Mouse (Mus musculus): ENCODE data around the gene Abca5. TPM values are rescaled to one million over a fixed set of nuclear protein-coding genes. Genes with fewer than 3 reads are reported as not detected.
A peak's percentile ranks its signal among the peaks of the same experiment; 100 is the strongest.
"Not testable (repeated sequence)": the region's sequence is repeated elsewhere in the genome, so short reads cannot be mapped to it uniquely, and the experiment has no call there.

Gene Abca5
- polyA plus RNA-seq, 1 experiment from 2014 or later = 4.2 TPM

- no peak overlapping the region for H3K9ac ChIP-seq
- no peak for ATAC-seq (ENCODE audit: borderline replicate concordance, extremely low read depth, low FRiP score, low TSS enrichment)
- no peaks in the 10 kb centered on the region for H3K4me1 ChIP-seq
- H3K4me3 ChIP-seq = no peak overlapping the region
- no peaks in the 10 kb centered on the region for H3K36me3 ChIP-seq
- H3K27ac ChIP-seq = no peak overlapping the region
- H3K9me3 ChIP-seq = no peaks in the 10 kb centered on the region
- no peak overlapping the region for H3K4me2 ChIP-seq
- 60% methylated on average over 16 of the region's 16 CpGs for WGBS
- H3K27me3 ChIP-seq = no peaks in the 10 kb centered on the region
These were observed 20.4 kb upstream of the Abca5 start for GRCm38 (mm10) chr11:110357756-110358551.

GRCm38 (mm10) chr11:110355131-110355530 is 17.6 kb upstream of the Abca5 start:
- not testable (repeated sequence) for H3K27me3 ChIP-seq; H3K4me3 ChIP-seq; ATAC-seq (ENCODE audit: borderline replicate concordance, extremely low read depth, low FRiP score, low TSS enrichment); H3K27ac ChIP-seq; H3K4me2 ChIP-seq; H3K36me3 ChIP-seq; H3K4me1 ChIP-seq; H3K9ac ChIP-seq; H3K9me3 ChIP-seq
- 82% methylated on average over 9 of the region's 9 CpGs for WGBS

DNA sequence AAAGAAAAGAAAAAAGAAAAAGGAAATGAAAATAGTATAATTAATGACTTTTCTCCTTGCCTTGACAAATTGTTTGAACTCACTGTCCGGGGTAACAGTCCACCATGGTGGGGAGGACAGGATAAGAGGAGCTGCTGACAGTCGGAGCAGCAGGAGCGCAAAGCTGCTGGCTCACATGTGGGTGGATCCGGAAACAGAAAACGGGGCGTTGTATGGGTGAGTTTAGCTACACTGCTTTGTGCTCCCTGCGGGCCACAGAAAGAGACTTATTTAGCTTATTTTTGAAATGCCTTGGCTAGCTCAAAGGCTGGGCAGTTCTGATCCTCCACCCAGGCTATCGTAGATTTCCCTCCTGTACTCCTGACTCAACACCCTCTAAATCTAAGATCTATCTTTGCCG is 16.7 kb upstream of the Abca5 start:
- no peak for ATAC-seq (ENCODE audit: borderline replicate concordance, extremely low read depth, low FRiP score, low TSS enrichment)
- Histone ChIP-seq H3K9me3 (no peaks in the 10 kb centered on the region), H3K27me3 (no peaks in the 10 kb centered on the region), H3K27ac (no peak overlapping the region), H3K4me2 (no peak overlapping the region), H3K36me3 (no peaks in the 10 kb centered on the region), H3K4me1 (no peaks in the 10 kb centered on the region), H3K9ac (no peak overlapping the region), H3K4me3 (no peak overlapping the region)
- 66% methylated on average over 9 of the region's 9 CpGs for WGBS

GRCm38 (mm10) chr11:110348170-110348569 is 10.7 kb upstream of the Abca5 start:
- Histone ChIP-seq H3K4me2 (no peak overlapping the region), H3K9ac (no peak overlapping the region), H3K4me3 (no peak overlapping the region), H3K27me3 (no peaks in the 10 kb centered on the region), H3K36me3 (no peaks in the 10 kb centered on the region), H3K4me1 (no peaks in the 10 kb centered on the region), H3K27ac (no peak overlapping the region; the same call in 1 of the 2 replicates), H3K9me3 (no peaks in the 10 kb centered on the region)
- WGBS = 55% methylated on average over 2 of the region's 2 CpGs
- ATAC-seq (ENCODE audit: borderline replicate concordance, extremely low read depth, low FRiP score, low TSS enrichment) = no peak

GRCm38 (mm10) chr11:110347768-110348167 is 10.3 kb upstream of the Abca5 start:
- H3K4me1 ChIP-seq = no peaks in the 10 kb centered on the region
- H3K9ac ChIP-seq = no peak overlapping the region
- H3K36me3 ChIP-seq = no peaks in the 10 kb centered on the region
- 53% methylated on average over 6 of the region's 6 CpGs for WGBS
- H3K4me2 ChIP-seq = no peak overlapping the region
- H3K9me3 ChIP-seq = no peaks in the 10 kb centered on the region
- H3K27ac ChIP-seq = no peak overlapping the region
- no peaks in the 10 kb centered on the region for H3K27me3 ChIP-seq
- no peak for ATAC-seq (ENCODE audit: borderline replicate concordance, extremely low read depth, low FRiP score, low TSS enrichment)
- H3K4me3 ChIP-seq = no peak overlapping the region

DNA sequence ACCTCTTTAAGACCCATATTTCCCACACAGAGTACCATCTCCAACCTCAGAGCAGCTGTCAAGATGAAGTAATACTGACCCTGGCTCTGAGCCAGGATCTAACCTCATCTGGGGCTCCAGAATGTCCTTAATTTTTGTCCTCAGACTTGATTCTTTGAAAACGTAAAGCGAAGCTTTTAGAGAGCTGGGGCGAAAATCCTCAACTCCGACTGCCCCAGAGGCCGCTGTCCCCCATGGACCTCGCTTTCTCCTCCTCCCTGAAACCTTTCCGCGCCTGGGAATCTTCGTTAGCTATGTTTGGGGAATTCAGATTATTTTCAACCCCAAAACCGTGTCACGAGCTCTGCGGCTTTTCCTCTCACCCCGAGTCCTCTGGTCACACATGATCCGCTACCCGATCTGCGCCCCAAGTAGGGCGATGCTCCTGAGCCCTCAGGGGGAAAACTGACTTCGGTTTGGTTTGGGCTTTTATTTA is 665 bp downstream of the Abca5 start:
- WGBS = under 1% methylated on average over 18 of the region's 18 CpGs
- Histone ChIP-seq H3K9me3 (no peaks in the 10 kb centered on the region), H3K4me1 (peaks cover 10% of the 10 kb centered on the region; the same call in 1 of the 2 replicates), H3K36me3 (no peaks in the 10 kb centered on the region), H3K9ac (peak overlapping the region; percentile 66), H3K27ac (no peak overlapping the region), H3K4me2 (peak overlapping the region; percentile 94), H3K27me3 (peaks cover 5% of the 10 kb centered on the region; the same call in 1 of the 2 replicates), H3K4me3 (peak overlapping the region; percentile 94)
- ATAC-seq (ENCODE audit: borderline replicate concordance, extremely low read depth, low FRiP score, low TSS enrichment) = peak; percentile 17; the same call in 1 of the 2 replicates

GRCm38 (mm10) chr11:110330093-110330492 is 7.4 kb downstream of the Abca5 start:
- ATAC-seq (ENCODE audit: borderline replicate concordance, extremely low read depth, low FRiP score, low TSS enrichment) = no peak; the same call in 1 of the 2 replicates

DNA sequence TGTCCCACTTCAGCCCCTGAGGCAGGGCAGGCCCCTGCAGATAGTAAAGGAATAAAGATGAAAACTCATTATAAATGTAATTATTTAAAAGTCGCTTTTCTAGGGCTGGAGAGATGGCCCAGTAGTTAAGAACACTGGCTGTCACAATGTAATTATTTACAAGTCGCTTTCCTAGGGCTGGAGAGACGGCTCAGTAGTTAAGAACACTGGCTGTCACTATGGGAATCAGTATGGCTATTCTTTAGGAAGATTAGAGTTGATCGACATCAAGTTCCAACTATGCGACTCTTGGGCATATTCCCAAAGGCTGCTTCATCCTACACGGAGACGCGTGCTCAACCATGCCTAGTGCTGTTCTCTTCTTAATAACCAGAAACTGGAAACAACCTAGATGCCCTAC is 15.2 kb downstream of the Abca5 start:
- 85% methylated on average over 8 of the region's 8 CpGs for WGBS
- Histone ChIP-seq H3K27me3 (no peaks in the 10 kb centered on the region), H3K4me2 (no peak overlapping the region), H3K36me3 (no peaks in the 10 kb centered on the region), H3K9ac (no peak overlapping the region), H3K27ac (no peak overlapping the region), H3K9me3 (no peaks in the 10 kb centered on the region), H3K4me3 (no peak overlapping the region), H3K4me1 (no peaks in the 10 kb centered on the region)
- ATAC-seq (ENCODE audit: borderline replicate concordance, extremely low read depth, low FRiP score, low TSS enrichment) = no peak

More at GRCm38 (mm10) chr11:110330093-110330492, 7.4 kb downstream of the Abca5 start:
- H3K4me1 ChIP-seq = peaks cover 7% of the 10 kb centered on the region; the same call in 1 of the 2 replicates
- H3K9ac ChIP-seq = no peak overlapping the region
- H3K9me3 ChIP-seq = no peaks in the 10 kb centered on the region
- no peak overlapping the region for H3K4me3 ChIP-seq
- H3K4me2 ChIP-seq = no peak overlapping the region
- no peaks in the 10 kb centered on the region for H3K27me3 ChIP-seq
- H3K36me3 ChIP-seq = no peaks in the 10 kb centered on the region
- 31% methylated on average over 6 of the region's 6 CpGs for WGBS
- H3K27ac ChIP-seq = no peak overlapping the region

DNA sequence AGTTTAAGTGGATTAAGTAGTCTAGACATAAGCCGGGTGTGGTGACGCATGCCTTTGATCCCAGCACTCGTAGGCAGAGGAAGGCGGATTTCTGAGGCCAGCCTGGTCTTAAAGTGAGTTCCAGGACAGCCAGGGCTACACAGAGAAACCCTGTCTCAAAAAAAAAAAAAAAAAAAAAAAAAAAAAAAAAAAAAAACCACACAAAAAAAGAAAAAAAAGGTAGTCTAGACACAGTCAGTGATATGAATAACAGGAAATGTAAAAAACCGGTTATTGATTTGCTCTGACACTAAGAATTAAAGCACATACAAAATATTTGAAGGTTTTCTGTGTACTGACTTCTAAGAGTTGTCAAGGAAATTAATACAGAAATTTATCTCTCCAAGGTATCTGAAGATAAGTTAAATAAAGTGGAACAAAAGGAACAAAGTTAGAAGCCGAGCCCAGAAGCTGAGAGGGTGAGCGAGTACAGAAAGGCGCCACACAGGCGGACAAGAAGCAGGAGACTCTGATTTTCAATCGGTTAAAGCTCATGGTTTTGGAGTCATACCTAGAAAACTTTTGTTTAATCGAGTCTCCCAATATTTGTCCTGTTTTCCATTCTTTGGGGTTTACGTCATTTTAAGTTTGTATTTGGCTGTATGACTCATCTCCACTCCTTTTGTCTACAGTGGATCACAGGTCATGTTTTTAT is 30.9 kb downstream of the Abca5 start:
- Histone ChIP-seq H3K36me3 (no peaks in the 10 kb centered on the region), H3K4me3 (no peak overlapping the region), H3K9ac (no peak overlapping the region), H3K27ac (no peak overlapping the region), H3K27me3 (no peaks in the 10 kb centered on the region), H3K9me3 (no peaks in the 10 kb centered on the region), H3K4me2 (no peak overlapping the region), H3K4me1 (no peaks in the 10 kb centered on the region)
- no peak for ATAC-seq (ENCODE audit: borderline replicate concordance, extremely low read depth, low FRiP score, low TSS enrichment)
- WGBS = 75% methylated on average over 12 of the region's 12 CpGs

GRCm38 (mm10) chr11:110303411-110303810 is 34.1 kb downstream of the Abca5 start:
- WGBS = 53% methylated on average over 3 of the region's 3 CpGs
- H3K9me3 ChIP-seq = no peaks in the 10 kb centered on the region
- no peaks in the 10 kb centered on the region for H3K4me1 ChIP-seq
- no peak for ATAC-seq (ENCODE audit: borderline replicate concordance, extremely low read depth, low FRiP score, low TSS enrichment)
- H3K9ac ChIP-seq = no peak overlapping the region
- no peak overlapping the region for H3K4me3 ChIP-seq
- no peak overlapping the region for H3K27ac ChIP-seq
- no peaks in the 10 kb centered on the region for H3K27me3 ChIP-seq
- H3K4me2 ChIP-seq = no peak overlapping the region
- no peaks in the 10 kb centered on the region for H3K36me3 ChIP-seq

DNA sequence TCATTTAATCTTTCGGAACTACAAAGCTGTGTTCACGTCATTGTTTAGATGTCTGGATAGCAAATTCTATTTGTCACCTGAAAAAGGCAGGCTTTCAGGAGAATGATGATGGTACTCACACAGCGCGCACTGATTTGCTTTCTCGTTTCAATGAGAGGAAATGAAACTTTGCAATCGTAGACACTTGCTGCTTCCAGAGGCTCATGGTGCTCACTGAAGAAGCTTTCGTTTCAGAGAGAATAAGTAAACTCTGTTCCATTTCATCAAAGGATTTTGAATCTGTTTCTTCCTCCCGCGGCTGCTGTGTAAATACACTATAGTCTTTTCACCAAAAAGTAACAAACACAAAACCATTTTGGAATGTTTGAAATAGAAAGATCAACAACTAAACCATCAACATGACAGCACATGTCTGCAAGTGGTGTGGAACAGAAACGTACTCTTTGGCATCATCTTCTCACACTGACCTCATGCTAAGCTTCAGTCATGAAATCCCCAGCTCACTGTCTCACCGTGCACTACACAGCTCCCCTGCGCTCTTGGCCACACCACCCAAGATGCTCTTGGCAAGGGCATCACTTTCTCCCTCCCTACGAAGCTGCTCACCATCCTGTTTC is 39.5 kb downstream of the Abca5 start:
- no peaks in the 10 kb centered on the region for H3K9me3 ChIP-seq

DNA sequence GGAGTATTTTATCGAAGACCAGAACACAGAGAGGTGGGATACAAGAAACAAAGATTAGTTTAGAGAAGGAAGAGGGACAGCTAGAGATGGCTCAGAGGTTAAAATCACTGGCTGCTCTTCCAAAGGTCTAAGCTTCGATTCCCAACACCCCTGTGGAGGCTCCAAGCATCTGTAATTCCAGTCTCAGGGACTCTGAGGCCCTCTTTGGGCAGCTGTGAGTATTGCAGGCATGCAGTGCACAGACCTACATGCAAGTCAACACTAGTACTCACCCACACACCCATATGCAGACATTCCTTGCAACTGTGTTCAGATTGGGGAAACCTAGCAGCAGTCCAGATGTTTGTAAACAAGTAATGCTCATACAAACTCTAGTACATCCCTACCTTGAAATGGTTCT is 46.9 kb downstream of the Abca5 start:
- H3K4me3 ChIP-seq = no peak overlapping the region
- no peaks in the 10 kb centered on the region for H3K9me3 ChIP-seq
- no peaks in the 10 kb centered on the region for H3K4me1 ChIP-seq
- WGBS = 71% methylated on average over 2 of the region's 2 CpGs
- no peaks in the 10 kb centered on the region for H3K27me3 ChIP-seq
- ATAC-seq (ENCODE audit: borderline replicate concordance, extremely low read depth, low FRiP score, low TSS enrichment) = no peak
- no peak overlapping the region for H3K9ac ChIP-seq
- no peaks in the 10 kb centered on the region for H3K36me3 ChIP-seq
- no peak overlapping the region for H3K4me2 ChIP-seq
- no peak overlapping the region for H3K27ac ChIP-seq

More for the DNA sequence above, 39.5 kb downstream of the Abca5 start:
- no peaks in the 10 kb centered on the region for H3K27me3 ChIP-seq
- no peaks in the 10 kb centered on the region for H3K36me3 ChIP-seq
- ATAC-seq (ENCODE audit: borderline replicate concordance, extremely low read depth, low FRiP score, low TSS enrichment) = no peak
- no peak overlapping the region for H3K4me2 ChIP-seq
- H3K9ac ChIP-seq = no peak overlapping the region
- no peaks in the 10 kb centered on the region for H3K4me1 ChIP-seq
- WGBS = 65% methylated on average over 13 of the region's 13 CpGs
- H3K4me3 ChIP-seq = no peak overlapping the region
- no peak overlapping the region for H3K27ac ChIP-seq

All from lung, embryonic 15.5 days (tissue).